Mouse (Mus musculus) adrenal gland, postnatal 4 days (tissue): ENCODE data around the gene Tns1. TPM values are rescaled to one million over a fixed set of nuclear protein-coding genes. Genes with fewer than 3 reads are reported as not detected.
A peak's percentile ranks its signal among the peaks of the same experiment; 100 is the strongest.

Experiments
- DNase-seq, 2 experiments: peaks; one replicate each; pipeline ENCODE4 v3.0.0; 2021 to 2022; ENCODE audit warnings: low spot score in 2 of 2, mixed read lengths in 2 of 2
- total RNA-seq, 2 experiments: library from RNA; stranded (reverse); gene quantifications; 2 replicates each; pipeline ENCODE4 v1.2.3; 2021

The Tns1 gene
- total RNA-seq, 2 experiments from 2014 or later: 252 to 275 TPM

DNA sequence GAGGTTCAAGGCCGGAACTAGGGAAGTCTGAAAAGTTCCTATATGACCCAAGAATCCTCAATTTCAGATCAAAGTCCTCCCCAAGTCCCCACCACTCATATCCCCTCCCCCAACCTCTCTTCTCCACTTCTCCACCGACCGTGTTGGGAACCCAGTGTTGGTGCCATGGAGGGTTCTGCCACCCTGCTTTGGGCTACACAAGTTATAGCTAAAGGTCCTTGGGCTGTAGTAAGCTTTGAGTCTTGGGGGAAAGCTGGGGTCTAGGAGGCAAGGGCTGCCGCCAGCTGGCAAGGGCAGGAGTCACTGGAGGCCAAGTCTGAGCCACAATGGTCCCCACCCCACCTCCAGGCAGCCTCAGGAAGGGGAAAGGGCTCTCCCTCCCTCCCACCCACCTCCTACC, 88.8 kb downstream of the Tns1 start:
- DNase-seq: no peak

DNA sequence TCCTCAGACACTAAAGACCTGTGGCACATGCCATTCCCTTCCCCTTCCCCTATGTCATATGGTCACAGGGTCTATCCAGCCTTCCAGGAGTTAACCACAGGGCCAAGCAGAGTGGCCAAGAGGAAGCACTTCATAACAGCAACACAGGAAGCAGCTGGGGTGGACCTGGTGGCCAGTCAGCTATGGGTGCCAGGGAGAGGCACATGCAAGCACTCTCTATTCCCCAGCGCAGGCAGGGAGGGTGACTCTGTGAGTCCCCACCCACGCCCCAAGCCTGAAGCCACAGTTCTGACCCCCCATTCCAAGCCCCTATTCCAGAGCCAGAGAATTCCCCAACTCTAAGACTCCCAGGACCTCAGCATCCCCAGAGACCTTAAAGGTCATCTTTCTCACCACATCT, 89.5 kb downstream of the Tns1 start:
- no peak for DNase-seq

DNA sequence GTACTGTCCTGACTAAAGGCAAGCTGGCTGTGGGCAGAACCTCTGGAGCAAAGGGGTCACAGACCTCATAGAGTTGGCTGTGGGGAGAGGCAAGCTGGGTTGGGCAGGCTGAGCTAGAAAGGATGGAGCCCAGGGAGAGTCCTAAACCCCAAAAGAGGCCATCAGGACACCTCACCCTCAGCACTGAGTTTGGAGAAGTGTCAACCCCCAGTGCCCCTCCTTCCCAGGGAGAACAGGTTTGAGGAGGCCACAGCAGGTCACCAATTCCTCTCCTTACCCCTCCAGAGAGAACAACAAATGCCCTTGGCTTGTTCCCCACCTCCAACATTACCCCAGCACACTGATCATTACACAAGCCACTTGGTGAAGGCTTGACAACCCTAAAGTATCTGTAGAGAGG, 90.0 kb downstream of the Tns1 start:
- DNase-seq: no peak

DNA sequence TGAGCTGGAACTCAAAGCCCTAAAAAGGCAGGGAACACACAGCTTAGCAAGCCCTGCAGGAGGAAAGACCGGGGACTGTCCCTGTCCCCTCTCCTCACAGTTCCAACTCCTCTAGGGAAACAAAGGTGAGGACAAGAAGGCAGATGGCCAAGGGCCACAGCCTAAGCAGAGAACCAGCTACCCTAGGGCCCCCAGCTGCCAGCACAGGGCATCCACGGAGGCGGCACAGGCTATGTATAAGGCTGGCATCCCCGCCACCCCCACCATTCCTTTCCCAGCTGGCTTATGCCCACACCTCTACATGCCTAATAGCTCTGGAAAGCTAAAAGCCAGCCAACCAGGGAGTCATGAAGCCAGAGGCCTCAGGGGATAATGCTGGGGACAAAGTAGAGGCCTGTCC, 90.8 kb downstream of the Tns1 start:
- no peak for DNase-seq

DNA sequence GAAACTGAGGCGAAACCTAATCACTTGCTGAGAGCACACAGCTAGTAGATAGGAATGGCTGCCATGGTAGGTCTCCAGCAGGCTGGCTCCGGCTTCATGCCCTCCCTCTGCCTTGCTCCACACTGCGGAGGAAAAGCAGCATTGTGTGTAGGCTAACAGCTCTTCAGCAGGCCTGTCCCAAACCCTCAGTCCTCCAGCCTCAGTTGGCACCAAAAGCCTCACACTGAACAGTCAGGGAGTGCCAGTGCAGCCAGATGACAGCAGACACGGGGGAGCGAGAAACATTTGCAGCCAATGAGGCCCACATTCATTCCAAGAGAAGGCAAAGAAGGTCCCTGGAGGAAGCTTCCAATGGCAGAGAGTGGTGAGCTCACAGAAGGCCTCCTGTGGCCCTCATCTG, 91.3 kb downstream of the Tns1 start:
- DNase-seq: no peak

DNA sequence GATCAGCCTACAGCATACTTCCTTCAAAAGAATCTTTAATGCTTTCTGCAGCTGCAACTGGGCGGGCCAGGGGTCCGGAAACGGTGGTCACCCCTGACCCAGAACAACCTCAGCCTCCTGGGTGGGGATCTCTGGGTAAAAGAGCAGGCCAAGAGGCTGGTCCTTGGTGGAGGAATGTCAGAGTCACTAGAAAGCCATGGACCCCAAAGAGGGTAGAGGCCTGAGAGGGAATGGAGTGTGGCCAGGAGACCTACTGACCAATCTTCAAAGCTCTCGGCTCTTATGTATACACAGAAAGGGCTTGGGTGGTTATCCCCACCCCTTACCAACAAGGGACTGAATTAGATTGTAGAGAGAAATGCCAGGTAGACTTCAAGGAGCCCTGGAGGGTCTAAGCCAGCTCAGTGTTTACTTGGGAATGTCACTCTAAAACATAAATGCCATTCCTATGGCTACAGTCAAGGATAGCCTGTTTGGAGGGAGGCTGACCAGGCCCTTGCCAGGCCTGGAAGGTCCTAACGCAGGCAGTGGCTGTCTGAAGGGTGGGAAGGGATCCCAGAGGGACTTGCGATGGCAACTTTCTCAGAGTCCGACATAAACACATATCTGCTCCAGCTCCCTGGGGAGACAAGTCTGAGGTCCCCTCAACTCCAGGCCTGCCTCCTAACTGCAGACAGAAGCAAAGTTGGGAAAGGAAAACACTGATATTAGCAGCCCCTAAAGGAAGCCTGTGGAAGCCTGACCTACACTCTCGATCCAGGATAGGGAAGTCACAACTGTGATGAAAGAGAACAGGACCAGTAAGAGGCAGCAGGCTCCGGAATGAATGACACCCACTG, 92.3 kb downstream of the Tns1 start:
- DNase-seq: no peak

DNA sequence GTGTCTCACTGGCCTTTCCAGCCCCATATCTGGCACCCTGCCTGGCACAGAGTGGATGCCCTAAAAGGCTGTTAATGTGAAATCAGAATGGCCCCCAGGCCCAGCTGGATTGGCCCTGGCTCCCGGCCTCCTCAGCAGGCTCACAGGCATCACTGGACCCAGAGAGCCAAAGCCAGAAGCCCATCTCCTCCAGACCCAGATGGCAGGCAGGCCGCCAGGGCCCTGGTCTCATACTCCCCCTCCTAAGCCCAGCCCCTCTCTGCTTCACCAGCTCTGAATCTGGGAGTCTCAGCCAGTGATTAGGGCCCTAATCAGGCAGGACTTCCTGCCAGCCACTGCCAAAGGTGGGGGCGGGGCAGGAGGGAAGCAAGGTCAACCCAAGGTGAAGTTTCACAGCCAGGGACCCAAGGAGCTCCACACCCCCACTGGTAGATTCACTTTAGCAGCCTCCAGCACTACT, 93.3 kb downstream of the Tns1 start:
- DNase-seq: peak in 1 of 2 experiments; percentile 32

DNA sequence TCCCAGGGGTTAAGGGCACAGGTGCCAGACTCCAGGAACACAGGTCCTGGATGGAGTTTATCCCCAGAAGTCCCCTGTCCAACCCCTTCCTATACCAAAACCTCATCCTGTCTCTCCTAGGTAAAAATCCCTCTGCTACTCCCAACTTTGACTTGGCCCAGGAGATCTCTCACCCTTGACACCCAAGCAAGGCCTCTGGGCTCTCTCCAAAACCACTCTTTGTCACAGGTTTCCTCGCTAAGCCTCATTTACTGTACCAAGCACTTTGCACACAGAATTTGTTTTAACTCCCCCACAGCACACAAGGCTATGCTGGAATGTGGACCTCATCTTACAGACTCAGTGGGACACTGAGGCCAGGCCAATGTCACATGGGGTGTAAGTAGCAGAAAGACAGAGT, 94.0 kb downstream of the Tns1 start:
- no peak for DNase-seq

DNA sequence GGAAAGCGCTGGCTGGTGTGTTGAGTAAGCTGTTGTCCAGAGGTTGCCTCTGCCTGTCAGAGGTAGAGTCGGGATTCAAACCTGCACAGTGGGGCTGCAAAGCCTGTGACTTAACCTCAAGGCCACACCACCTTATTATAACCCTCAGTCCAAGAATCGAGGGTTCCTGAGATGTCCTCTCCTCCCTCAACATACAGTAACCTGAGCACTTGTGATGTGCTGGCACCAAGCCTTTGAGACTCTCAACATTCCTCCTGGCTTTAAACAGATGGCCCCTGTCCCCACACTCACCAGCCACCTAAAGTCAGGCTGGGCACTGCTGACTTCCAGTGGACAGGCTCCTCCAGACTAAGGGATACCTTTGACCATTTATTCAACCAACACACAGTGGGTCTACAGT, 94.6 kb downstream of the Tns1 start:
- DNase-seq: no peak

DNA sequence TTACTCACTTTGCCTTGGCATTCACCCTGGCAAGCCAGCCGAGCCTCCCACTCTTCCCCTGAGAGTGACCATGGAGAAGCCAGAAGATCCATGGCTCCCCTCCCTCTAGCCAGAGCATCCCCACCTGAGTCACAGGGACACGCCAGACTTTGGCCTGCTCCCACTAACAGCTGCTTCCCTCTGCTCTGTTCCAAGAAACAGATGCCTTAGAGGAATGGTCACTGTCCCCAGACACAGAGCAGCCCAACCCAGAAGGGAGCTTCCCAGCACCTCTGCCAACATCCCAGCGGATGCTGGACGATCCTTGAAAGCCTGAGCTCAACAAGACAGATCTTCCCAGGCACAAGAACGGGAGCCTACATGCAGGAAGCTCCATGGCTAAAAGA, 95.4 kb downstream of the Tns1 start:
- no peak for DNase-seq

DNA sequence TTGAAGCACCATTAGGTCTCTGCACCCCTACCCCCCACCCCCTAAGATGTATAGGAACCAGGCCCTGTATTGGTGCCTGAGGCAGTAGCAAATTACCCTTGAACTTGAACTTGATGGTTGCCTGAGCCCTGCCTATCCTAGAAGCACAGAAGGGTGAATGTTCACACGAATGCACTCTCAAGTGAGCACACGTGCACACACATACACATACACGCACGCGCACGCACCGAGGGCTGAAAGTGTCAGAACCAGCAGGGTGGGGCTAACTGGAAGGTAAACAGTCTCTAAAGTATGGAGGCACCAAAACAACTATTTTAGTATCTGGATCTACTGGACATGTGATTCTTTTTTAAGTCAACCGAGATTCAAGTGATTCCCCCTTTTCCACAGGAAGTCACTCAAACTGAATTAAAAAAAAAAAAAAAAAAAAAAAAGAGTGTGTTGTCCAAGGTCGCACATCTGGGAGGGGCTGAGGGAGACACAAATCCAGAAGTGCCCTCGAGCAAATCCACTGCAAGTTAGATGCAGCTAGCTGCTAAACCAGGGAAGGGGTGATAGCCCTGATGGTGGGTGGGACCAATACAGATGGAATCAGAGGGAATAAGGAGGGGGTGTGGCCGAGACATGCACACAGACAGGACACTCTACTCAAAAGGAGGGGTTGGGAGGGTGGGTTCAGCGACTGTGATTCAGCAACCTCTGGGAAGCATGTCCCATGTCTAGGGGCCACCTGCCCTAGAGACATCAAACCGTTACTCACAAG, 96.0 kb downstream of the Tns1 start:
- no peak for DNase-seq

DNA sequence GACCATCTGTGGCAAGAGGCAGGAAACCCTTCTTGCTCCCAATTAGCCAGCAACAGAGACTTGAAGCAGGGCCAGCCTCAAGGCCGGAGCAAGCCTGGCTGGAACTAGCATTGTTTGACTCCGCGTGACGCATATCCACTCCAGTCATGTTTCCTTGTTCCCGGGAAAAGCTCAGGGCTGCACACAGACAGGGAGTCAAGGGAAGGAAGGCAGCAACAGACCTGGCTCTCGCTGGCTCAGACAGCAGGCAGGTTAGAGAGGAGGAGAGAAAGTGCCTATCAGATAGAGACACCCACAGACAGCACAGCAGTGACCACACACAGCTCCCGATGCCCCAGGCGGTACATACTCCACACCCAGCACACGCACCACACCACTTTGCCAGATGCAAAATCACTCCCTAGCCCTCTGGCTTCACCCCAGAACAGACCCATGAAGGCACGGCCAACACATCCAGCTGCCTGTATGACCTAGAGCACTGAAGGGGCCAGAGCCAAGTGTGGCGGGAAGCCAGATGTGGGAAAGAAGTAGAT, 96.6 kb downstream of the Tns1 start:
- DNase-seq: no peak

DNA sequence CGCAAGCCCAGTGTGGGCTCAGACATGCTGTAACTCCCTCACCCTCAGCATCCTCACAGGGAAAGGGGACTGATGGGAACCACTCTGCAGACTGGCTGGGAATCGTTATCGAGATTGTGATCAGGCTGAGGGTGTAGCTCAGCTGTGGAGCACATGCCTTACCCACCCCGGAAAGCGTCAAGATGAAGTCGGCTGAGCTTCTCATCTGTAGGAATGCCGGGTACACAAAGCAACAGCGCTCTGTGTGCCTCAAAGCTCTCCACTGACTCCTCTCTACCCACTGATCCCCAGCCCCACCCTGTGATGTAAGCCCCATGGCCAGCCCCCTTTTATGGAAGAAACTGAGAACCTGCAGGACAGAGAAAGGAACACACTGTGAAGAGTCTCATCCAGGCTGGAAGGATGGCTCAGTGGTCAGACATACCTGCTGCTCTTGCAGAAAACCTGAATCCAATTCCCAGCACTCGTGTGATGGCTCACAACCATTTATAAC, 97.5 kb downstream of the Tns1 start:
- no peak for DNase-seq

DNA sequence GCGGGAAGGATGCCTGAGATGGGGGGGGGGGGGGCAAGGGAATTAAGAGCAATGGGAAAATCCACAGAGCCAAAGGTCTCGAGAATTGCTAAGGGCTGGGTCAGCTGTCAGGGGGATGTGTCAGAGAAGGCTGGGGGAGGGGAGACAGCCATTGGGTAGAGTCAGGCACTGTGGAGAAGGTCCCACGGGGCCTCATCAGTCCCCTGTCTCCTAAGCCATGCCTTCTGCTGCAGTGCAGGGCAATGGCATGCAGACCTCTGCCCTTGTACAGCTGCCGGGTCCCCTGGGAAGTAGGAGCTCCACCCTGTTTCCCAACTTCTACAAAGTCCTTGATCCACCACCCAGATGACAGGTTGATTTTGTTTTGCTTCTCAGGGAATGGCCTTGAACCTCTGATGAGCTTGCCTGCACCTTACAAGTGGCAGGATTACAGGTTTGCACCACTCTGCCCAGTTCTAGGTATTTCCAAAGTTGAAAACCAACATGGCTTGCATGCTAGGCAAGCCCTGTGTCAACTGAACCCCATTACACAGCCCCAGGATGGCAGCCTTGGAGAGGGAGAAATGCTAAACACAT, 98.5 kb downstream of the Tns1 start:
- DNase-seq: no peak

DNA sequence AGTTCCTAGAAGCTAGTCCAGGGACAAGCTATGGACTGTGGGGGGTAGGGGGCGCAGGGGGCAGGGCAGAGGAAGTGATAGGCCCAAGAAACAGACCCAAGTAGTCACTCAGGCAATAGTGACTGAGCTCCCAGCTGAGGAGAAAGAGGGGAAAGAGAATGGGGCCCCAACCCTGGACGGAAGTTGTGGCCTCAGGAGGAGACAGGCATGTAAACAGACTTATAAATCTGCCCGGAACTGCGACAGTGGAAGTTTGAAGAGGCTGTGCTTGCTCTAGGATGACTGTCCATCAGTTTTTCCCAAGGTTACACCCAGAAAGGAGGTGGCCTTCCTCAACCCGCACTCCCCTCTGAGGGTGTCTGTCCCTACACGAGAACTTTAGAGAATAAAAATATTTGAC, 99.0 kb downstream of the Tns1 start:
- DNase-seq: no peak

DNA sequence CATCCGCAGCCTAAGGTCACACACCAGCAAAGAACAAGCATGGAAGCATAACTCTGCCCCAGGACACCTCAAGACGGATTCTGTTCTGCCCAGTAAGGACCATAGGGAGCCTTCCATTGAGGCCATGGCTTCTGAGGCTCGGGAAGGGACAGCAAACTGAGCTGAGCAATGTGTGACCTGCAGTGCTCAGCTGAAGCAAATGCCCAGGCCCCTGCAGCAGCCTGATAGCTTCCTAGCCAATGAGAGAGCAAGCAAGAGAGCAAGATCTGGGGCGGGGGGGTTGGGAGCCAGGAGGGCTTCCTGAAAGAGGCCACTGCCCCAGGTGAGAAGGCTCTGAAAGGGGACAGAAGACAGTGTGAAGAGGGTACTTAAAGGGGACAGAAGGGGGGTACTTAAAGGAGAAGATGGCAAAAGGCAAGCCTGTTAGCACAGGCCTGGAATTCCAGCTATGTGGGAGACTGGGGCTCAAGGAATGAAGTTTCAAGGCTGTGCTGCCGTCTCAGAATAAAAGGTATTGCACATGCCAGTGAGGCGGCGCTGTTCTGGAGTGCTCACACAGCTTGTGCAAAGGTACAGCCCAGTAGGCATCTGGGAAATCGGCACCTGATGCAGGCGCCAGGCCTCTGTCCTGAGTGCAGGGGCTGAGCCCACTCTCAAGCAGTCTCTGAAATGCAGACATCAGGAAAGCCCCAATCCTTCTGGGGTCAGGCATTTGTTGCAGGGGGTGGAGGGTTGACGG, 99.6 kb downstream of the Tns1 start:
- no peak for DNase-seq

DNA sequence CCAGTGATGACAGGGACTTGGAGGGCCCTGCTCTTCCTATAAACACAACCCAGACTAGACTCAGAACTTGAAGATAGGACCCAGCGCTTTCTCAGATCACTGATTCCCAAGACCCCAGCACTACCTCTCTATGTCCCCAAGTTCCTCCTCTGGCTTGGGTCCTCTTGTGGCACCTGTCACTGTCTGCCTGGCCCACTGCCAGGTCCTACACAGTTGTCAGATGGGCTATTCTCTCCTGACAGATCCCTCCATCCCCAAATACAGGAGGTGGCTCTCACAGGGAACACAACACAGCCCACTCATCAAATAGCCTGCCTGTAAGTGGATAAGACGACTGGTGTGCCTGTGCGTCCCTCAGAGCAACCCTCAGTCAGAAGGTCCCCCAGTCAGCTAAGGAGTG, 101.3 kb downstream of the Tns1 start:
- DNase-seq: no peak

DNA sequence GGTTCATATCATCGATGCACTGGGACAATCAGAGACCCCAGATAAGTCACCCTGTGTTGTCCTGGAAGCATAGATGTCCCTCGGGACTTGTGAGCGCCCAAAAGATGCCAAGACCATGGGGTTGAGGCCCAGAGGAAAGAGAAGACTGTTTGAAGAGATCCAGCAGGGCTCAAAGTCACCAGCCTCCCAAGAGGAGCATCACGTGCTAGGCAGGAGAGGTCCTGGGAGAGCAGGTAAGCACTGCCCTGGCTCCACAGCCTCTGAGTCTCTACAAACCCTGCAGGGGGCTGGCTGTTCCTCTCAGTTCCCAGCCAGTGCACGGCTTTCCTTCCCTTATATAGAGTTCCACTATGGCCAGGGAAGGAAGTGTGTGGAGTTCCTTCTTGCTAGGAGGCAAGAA, 101.7 kb downstream of the Tns1 start:
- no peak for DNase-seq

DNA sequence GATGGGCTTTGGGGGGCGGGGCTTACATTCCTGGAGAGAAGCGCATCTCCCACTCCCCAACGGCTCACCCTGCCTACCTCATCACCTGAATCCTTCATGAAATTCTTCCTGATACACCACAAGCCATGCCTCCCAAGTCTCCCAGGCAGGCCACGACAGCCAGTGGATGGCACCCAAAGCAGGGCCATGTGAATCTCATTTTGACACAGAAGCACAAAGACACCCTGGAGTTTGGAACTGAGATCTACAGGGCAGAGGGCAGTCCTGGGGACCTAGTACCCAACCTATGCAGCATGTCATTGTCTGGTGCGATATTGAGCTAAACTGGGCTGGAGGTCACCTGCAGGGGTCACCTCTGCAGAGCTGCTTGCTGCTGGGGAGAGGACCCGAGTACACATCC, 104.0 kb downstream of the Tns1 start:
- no peak for DNase-seq

DNA sequence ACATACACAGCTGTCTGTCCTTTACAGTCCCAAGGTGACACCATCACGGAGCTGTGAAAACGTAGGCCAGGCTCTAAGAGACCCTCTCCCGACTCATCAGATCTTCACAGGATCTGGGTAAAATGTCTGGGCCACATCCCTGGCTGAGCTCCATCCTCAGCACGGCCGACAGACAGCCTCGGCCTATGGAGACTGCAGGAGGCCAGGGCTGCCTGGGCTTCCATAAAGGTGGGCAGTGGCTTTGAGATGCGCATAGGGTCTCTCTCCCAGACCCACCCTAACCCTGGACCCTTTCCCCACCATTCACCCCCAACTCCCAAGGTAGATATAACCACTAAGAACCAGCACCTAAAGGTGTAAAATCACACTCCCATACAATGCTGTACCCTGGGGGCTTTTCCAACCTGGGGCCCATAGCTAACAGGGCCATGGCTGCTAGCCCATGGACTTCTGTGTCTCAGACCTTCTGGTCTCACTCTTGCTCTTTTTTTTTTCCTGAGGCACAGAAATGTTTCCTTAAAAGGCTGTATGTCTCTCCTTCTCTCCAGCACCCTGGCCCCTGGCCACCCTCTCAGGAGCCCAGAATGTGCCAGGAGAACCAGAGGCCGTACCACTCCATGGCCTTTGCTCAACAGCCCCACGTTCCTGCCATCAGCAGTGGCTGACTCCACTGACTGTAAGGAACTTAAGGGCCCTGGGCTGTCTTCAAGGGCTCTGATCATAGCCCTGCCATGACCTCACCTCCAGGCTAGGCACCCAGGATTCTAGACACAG, 106.7 kb downstream of the Tns1 start:
- no peak for DNase-seq
